Mouse (Mus musculus) midbrain, postnatal 0 days (tissue): ENCODE measurements around the gene Rdm1. TPM values are rescaled to one million over a fixed set of nuclear protein-coding genes. Genes with fewer than 3 reads are reported as not detected.
"Not testable (repeated sequence)": the region's sequence is repeated elsewhere in the genome, so short reads cannot be mapped to it uniquely, and the experiment has no call there.

Experiments
- ATAC-seq: fragments of 200-750 bp; cut with Nextera tagmentation; 2 replicates; pipeline ENCODE4 v1.8.0; 2017; ENCODE audit warnings: moderate number of reproducible peaks, mild to moderate bottlenecking, moderate TSS enrichment, moderate library complexity; ENCODE audit not compliant: low FRiP score
- DNase-seq: peaks from one replicate; pipeline ENCODE4 v3.0.0-alpha.2; 2015; ENCODE audit warnings: low spot score
- H3K27ac ChIP-seq: fragments of 300-500 bp; sonication (generic); 2 replicates; pipeline ENCODE4 v1.5.1; 2014; ENCODE audit warnings: low read depth, mild to moderate bottlenecking, low read length, mixed read lengths
- H3K27me3 ChIP-seq: fragments of 300-500 bp; sonication (generic); 2 replicates; pipeline ENCODE4 v1.6.1; 2014; ENCODE audit warnings: low read length, control low read depth, mixed read lengths; ENCODE audit not compliant: insufficient read depth
- H3K36me3 ChIP-seq: fragments of 300-500 bp; sonication (generic); 2 replicates; pipeline ENCODE4 v1.6.1; 2014; ENCODE audit warnings: low read length, control low read depth, mixed read lengths; ENCODE audit not compliant: insufficient read depth
- H3K4me1 ChIP-seq: fragments of 300-500 bp; sonication (generic); 2 replicates; pipeline ENCODE4 v1.6.1; 2014; ENCODE audit warnings: mild to moderate bottlenecking, control low read depth, antibody characterized with exemption, low read length, mixed read lengths; ENCODE audit not compliant: insufficient read depth
- H3K4me2 ChIP-seq: fragments of 300-500 bp; sonication (generic); 2 replicates; pipeline ENCODE4 v1.6.1; 2014; ENCODE audit warnings: low read depth, mild to moderate bottlenecking, low read length, mixed read lengths; ENCODE audit not compliant: poor library complexity, severe bottlenecking
- H3K4me3 ChIP-seq: fragments of 300-500 bp; sonication (generic); 2 replicates; pipeline ENCODE4 v1.5.1; 2014; ENCODE audit warnings: low read depth, mild to moderate bottlenecking, low read length, moderate library complexity
- H3K9ac ChIP-seq: fragments of 300-500 bp; sonication (generic); replicated peaks from 2 replicates; pipeline ENCODE4 v1.6.1; 2014; ENCODE audit warnings: mild to moderate bottlenecking, low read length, moderate library complexity, mixed read lengths; ENCODE audit not compliant: poor library complexity, severe bottlenecking
- H3K9me3 ChIP-seq: fragments of 300-500 bp; sonication (generic); 2 replicates; pipeline ENCODE4 v1.6.1; 2016; ENCODE audit warnings: low read length, control low read depth
- CTCF ChIP-seq: IDR thresholded peaks from 2 replicates; pipeline ENCODE4 v1.5.1; 2016; ENCODE audit warnings: antibody characterized with exemption, mild to moderate bottlenecking
- WGBS: fragments of 180-500 bp; shearing (Covaris S2); extraction: QIAGEN DNeasy Blood & Tissue Kit; methylation state at CpG from one replicate; pipeline ENCODE4 v1.1.7; 2014; 5-methylcytosine and 5-hydroxymethylcytosine counted together
- polyA plus RNA-seq: library from polyadenylated mRNA; unstranded; fragments of >200 nt; fragmentation: Nextera tagmentation; extraction: Ambion mirVana; gene quantifications from 2 replicates; pipeline ENCODE4 v1.2.1, GENCODE M21; 2015
- total RNA-seq: library from RNA; depleted of rRNA; stranded (reverse); fragments of >200 nt; gene quantifications from 2 replicates; pipeline ENCODE4 v1.2.3, GENCODE M21; 2014

Gene Rdm1
- total and polyA plus RNA-seq, 2 experiments from 2014 or later = 3.6 to 8.3 TPM

DNA sequence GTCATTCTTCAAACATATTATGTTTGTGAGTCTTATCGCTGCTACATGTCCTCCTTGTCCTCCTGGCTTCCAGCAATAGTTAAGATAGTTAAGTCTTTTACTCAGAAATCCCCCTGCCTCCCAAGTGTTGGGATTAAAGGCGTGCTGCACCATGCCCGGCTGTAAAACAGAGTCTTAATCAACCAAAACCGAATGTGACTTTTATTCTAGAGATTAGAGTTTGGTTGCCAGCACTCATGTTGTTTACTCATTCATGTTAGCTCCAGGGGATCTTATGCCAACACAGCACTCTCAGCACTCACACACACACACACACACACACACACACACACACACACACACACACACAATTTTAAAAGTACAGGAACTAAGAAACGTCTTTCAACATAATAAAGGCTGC is 15.9 kb downstream of the Rdm1 start:
- Histone ChIP-seq H3K9ac (no peak overlapping the region), H3K4me2 (no peak overlapping the region), H3K9me3 (no peaks in the 10 kb centered on the region), H3K27me3 (no peaks in the 10 kb centered on the region), H3K36me3 (no peaks in the 10 kb centered on the region), H3K4me3 (no peak overlapping the region), H3K27ac (no peak overlapping the region), H3K4me1 (no peaks in the 10 kb centered on the region)
- TF ChIP-seq CTCF = no peak
- DNase-seq = no peak
- ATAC-seq = no peak
- WGBS = 39% methylated on average over 5 of the region's 5 CpGs

DNA sequence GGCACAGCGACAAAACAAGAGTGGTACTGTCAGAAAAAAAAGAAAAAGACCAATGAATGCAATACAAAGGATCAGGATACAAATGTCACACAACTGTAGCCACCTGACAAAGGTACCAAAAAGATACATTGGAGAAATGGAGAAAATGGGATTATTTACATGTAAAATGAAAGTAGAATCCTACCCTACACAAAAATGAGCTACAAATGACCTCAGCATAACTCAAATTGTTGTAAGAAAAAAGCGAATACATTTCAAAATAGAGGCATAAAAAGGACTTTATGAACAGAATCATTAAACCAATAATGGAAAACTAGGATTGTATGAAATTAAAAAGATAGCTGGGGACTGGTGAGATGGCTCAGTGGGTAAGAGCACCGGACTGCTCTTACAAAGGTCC is 17.6 kb downstream of the Rdm1 start:
- Histone ChIP-seq H3K27ac (no peak overlapping the region), H3K9ac (no peak overlapping the region), H3K9me3 (no peaks in the 10 kb centered on the region), H3K36me3 (no peaks in the 10 kb centered on the region), H3K4me1 (no peaks in the 10 kb centered on the region), H3K27me3 (no peaks in the 10 kb centered on the region), H3K4me3 (no peak overlapping the region), H3K4me2 (no peak overlapping the region)
- DNase-seq (no peak), ATAC-seq (no peak)
- no peak for TF ChIP-seq CTCF
- WGBS = 60% methylated on average over 3 of the region's 3 CpGs

GRCm38 (mm10) chr11:101645043-101645410 is 18.0 kb downstream of the Rdm1 start:
- H3K4me3 ChIP-seq, H3K27ac ChIP-seq, H3K4me1 ChIP-seq, H3K36me3 ChIP-seq, H3K9ac ChIP-seq, H3K4me2 ChIP-seq, H3K9me3 ChIP-seq, DNase-seq, ATAC-seq, H3K27me3 ChIP-seq: not testable (repeated sequence)
- 2% methylated on average over 4 of the region's 4 CpGs for WGBS

DNA sequence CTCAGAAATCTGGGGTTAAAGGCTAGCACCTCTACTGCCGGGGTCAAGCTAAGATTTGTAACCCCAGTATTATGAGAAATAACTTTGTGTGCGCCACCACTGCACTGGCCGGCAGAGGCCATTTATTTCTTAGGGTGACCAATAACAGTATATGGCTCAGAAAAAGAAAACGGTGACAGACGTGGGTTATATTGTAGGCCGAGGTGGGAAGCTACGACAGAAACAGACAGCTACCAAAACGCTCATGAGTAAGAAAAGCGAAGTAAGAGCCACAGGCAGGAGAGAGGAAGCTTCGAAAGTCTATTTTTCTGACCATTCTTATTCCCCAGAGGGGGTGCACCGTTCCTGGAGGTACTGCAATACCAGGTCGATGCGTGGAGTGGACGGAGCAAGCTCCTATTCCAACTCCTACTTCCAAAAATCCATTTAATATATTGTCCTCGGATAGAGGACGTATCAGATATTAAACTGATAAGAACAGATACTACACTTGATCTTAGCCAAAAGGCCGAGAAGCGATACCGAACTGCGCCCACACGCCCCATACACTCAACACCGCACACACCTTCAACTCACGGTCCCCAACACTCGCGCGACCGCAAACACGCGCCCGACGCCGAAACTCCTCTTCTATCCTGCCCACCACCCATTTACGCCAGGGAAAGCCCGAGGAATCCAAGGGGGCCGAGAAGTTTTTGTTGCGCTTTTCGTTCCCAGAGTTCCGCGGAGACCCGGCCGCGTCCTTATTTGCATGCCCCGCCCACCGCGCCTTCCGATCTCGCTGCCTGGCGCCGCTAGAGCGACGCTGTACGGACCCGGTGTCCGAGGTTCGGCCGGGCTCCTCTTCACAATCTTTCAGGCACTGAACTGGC is 18.7 kb downstream of the Rdm1 start:
- WGBS = under 1% methylated on average over 42 of the region's 56 CpGs

GRCm38 (mm10) chr11:101646283-101646794 is 19.3 kb downstream of the Rdm1 start:
- Histone ChIP-seq H3K9ac (peak overlapping the region; percentile 46; the same call in 1 of the 2 replicates), H3K27ac (peak overlapping the region; percentile 87), H3K4me2 (peak overlapping the region; percentile 36), H3K4me3 (peak overlapping the region; percentile 16; the same call in 1 of the 2 replicates)
- not testable (repeated sequence) for H3K9me3 ChIP-seq, H3K4me1 ChIP-seq, DNase-seq, H3K36me3 ChIP-seq, ATAC-seq, H3K27me3 ChIP-seq
- 13% methylated on average over 13 of the region's 16 CpGs for WGBS

More for the DNA sequence above, 18.7 kb downstream of the Rdm1 start:
- peak; percentile 11; the same call in 1 of the 2 replicates for TF ChIP-seq CTCF
- DNase-seq (peak; percentile 83), ATAC-seq (peak; percentile 83)
- not testable (repeated sequence) for H3K9me3 ChIP-seq, H3K4me1 ChIP-seq, H3K36me3 ChIP-seq, H3K27me3 ChIP-seq
- peak overlapping the region; percentile 16; the same call in 1 of the 2 replicates for H3K4me3 ChIP-seq
- H3K4me2 ChIP-seq = peak overlapping the region; percentile 36
- peak overlapping the region; percentile 87 for H3K27ac ChIP-seq
- peak overlapping the region; percentile 46; the same call in 1 of the 2 replicates for H3K9ac ChIP-seq

- H3K27me3 ChIP-seq, H3K4me3 ChIP-seq, ATAC-seq, H3K4me2 ChIP-seq, H3K36me3 ChIP-seq, H3K9me3 ChIP-seq, H3K9ac ChIP-seq, DNase-seq, H3K27ac ChIP-seq, H3K4me1 ChIP-seq: not testable (repeated sequence)
- 92% methylated on average over 10 of the region's 10 CpGs for WGBS
These were observed 20.1 kb downstream of the Rdm1 start for GRCm38 (mm10) chr11:101647093-101647492.
